Mouse (Mus musculus): ENCODE data around the gene Cacna1d.

Gene Cacna1d

GRCm38 (mm10) chr14:30092426-30092825, 398.8 kb downstream of the Cacna1d start:
- DNase-seq (ENCODE audit: low read depth, low spot score): no peak

GRCm38 (mm10) chr14:30092021-30092420, 399.2 kb downstream of the Cacna1d start:
- DNase-seq (ENCODE audit: low read depth, low spot score): no peak

- no peak for DNase-seq (ENCODE audit: low read depth, low spot score)
These were observed 411.5 kb downstream of the Cacna1d start for GRCm38 (mm10) chr14:30079729-30080128.

- DNase-seq (ENCODE audit: low read depth, low spot score): no peak
These were observed 413.0 kb downstream of the Cacna1d start for GRCm38 (mm10) chr14:30078115-30078808.

GRCm38 (mm10) chr14:30075268-30075887, 415.9 kb downstream of the Cacna1d start:
- DNase-seq (ENCODE audit: low read depth, low spot score): no peak

GRCm38 (mm10) chr14:30068566-30068965, 422.7 kb downstream of the Cacna1d start:
- no peak for DNase-seq (ENCODE audit: low read depth, low spot score)

GRCm38 (mm10) chr14:30066752-30067151, 424.5 kb downstream of the Cacna1d start:
- DNase-seq (ENCODE audit: low read depth, low spot score): no peak

GRCm38 (mm10) chr14:30064864-30065263, 426.4 kb downstream of the Cacna1d start:
- DNase-seq (ENCODE audit: low read depth, low spot score): no peak

- DNase-seq (ENCODE audit: low read depth, low spot score): no peak
These were observed 435.1 kb downstream of the Cacna1d start for GRCm38 (mm10) chr14:30056031-30056766.

- DNase-seq (ENCODE audit: low read depth, low spot score): no peak
These were observed 436.3 kb downstream of the Cacna1d start for GRCm38 (mm10) chr14:30054922-30055321.

GRCm38 (mm10) chr14:30050280-30050679, 441.0 kb downstream of the Cacna1d start:
- DNase-seq (ENCODE audit: low read depth, low spot score): no peak

GRCm38 (mm10) chr14:30048049-30048448, 443.2 kb downstream of the Cacna1d start:
- no peak for DNase-seq (ENCODE audit: low read depth, low spot score)

GRCm38 (mm10) chr14:30046976-30047375, 444.3 kb downstream of the Cacna1d start:
- DNase-seq (ENCODE audit: low read depth, low spot score): no peak

GRCm38 (mm10) chr14:30045704-30046220, 445.5 kb downstream of the Cacna1d start:
- no peak for DNase-seq (ENCODE audit: low read depth, low spot score)

GRCm38 (mm10) chr14:30045239-30045638, 446.0 kb downstream of the Cacna1d start:
- DNase-seq (ENCODE audit: low read depth, low spot score): no peak

GRCm38 (mm10) chr14:30043356-30043940, 447.8 kb downstream of the Cacna1d start:
- DNase-seq (ENCODE audit: low read depth, low spot score): no peak

- DNase-seq (ENCODE audit: low read depth, low spot score): no peak
These were observed 449.4 kb downstream of the Cacna1d start for GRCm38 (mm10) chr14:30041836-30042235.

- DNase-seq (ENCODE audit: low read depth, low spot score): no peak
These were observed 451.8 kb downstream of the Cacna1d start for GRCm38 (mm10) chr14:30039413-30039812.

- DNase-seq (ENCODE audit: low read depth, low spot score): no peak
These were observed 452.8 kb downstream of the Cacna1d start for GRCm38 (mm10) chr14:30038431-30038830.

GRCm38 (mm10) chr14:30033405-30033804, 457.9 kb downstream of the Cacna1d start:
- DNase-seq (ENCODE audit: low read depth, low spot score): no peak

- peak; percentile 56 for DNase-seq (ENCODE audit: low read depth, low spot score)
These were observed 463.9 kb downstream of the Cacna1d start for GRCm38 (mm10) chr14:30027378-30027777.

GRCm38 (mm10) chr14:30024387-30024786, 466.9 kb downstream of the Cacna1d start:
- DNase-seq (ENCODE audit: low read depth, low spot score): peak; percentile 72
